Mouse (Mus musculus): ENCODE measurements around the gene Pex13. TPM values are rescaled to one million over a fixed set of nuclear protein-coding genes. Genes with fewer than 3 reads are reported as not detected.
"Not testable (repeated sequence)": the region's sequence is repeated elsewhere in the genome, so short reads cannot be mapped to it uniquely, and the experiment has no call there.

Pex13 gene
- polyA plus RNA-seq, 1 experiment from 2014 or later, result 36.6 TPM

DNA sequence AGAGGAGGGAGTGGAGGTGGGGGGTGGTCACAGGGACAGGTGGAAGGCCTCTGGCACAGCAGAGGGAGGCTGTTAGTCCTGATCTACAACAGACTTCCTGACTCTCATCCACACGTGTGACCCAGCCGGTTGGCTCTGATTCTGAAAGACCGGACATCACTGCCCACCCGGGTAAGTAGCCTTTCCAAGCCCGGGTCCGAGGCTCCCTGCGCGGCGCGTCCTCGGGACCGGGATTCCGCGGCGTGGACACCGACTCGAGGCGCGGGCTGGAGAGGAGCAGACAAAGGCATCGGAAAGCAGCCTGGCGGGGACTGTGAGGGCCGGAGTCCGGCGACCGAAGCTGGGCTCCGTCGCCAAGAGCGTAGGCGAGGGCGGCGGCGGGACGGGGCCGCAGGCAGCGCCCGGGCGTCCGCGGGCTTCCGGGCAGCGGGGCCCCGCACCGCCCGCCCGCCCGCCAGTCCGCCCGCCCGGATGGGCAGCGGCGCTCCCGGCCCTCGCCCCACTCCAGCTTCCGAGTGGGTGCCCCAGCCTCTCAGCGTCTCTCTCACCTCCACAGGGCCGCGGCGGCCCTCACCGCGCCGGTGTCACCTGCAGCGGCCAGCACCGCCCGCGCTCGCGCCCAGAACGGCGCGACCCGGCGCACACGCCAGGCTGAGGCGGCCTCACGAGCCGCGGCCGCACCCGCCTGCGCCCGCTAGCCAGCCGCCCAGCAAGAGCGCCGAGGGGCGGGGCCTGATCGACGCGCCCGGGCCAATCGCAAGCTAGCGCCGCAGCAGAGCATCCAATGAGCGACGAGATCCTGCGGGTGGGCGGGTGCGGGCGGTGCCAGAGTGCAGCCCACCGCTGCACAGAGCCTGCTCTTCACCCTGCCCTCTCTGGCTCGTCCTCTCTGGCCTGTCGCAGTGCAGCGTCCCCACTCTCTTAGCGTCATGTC lies 32.5 kb downstream of the Pex13 start, which contains the start of gene 0610010F05Rik:
Gene 0610010F05Rik, minus strand, starts transcription at position 695 of the 934 bp plus-strand sequence.
- peaks cover 7% of the 10 kb centered on the region for H3K4me1 ChIP-seq
- WGBS, result under 1% methylated on average over 102 of the region's 103 CpGs
- H3K9me3 ChIP-seq (replicated peaks), result no peaks in the 10 kb centered on the region
- DNase-seq (ENCODE audit: low spot score), result peak; percentile 94
- H3K27me3 ChIP-seq (ENCODE audit: low read depth, poor library complexity, severe bottlenecking), result no peaks in the 10 kb centered on the region
- peaks cover 16% of the 10 kb centered on the region for H3K36me3 ChIP-seq
- H3K27ac ChIP-seq, result peak within 1 kb of the TSS; percentile 96
- H3K4me3 ChIP-seq, result peak within 1 kb of the TSS; percentile 94

DNA sequence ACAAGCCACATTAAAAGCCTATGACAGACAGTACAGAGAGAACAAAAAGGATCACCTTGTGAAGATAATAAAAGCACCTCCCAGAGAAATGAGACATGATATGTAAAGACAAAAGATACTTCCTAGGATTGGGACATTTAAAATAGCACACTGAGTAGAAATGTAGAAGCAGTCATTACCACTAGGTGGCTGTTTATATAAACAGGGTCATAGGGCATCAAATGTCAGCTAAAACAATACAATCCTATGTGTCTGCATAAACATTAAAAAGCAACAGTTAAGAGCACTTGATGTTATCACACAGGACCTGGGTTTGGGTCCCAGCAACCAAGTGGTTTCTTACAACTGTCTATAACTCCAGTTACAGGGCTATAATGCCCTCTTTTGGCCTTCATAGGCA lies 35.1 kb downstream of the Pex13 start:
- Histone ChIP-seq H3K27ac (no peak overlapping the region), H3K27me3 (ENCODE audit: low read depth, poor library complexity, severe bottlenecking) (no peaks in the 10 kb centered on the region), H3K4me1 (peaks cover 7% of the 10 kb centered on the region), H3K36me3 (peaks cover 12% of the 10 kb centered on the region), H3K4me3 (no peak overlapping the region), H3K9me3 (replicated peaks) (no peaks in the 10 kb centered on the region)
- no peak for DNase-seq (ENCODE audit: low spot score)

DNA sequence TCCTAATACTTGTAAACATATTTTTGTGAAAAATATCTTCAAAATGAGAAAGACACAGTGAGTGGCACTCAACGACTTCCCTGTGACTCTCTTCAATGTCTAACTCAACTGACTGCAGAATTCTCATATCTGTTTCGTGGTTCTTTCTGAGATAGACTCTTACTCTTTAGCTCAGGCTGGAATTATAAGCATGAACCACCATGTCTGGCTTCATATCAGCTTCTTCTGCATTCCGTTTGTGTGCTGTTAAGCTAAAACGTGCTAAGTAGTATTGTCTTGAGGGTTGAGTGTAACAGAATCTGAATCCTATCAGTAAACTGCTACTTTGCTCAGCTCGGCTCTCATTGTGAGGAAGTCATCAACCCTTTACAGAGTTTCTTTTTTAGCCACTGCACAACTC lies 46.8 kb downstream of the Pex13 start:
- no peak overlapping the region for H3K27ac ChIP-seq
- 85% methylated on average over 5 of the region's 5 CpGs for WGBS
- no peaks in the 10 kb centered on the region for H3K4me1 ChIP-seq
- peaks cover 33% of the 10 kb centered on the region for H3K36me3 ChIP-seq
- no peaks in the 10 kb centered on the region for H3K9me3 ChIP-seq (replicated peaks)
- H3K4me3 ChIP-seq, result no peak overlapping the region
- DNase-seq (ENCODE audit: low spot score), result no peak
- no peaks in the 10 kb centered on the region for H3K27me3 ChIP-seq (ENCODE audit: low read depth, poor library complexity, severe bottlenecking)

DNA sequence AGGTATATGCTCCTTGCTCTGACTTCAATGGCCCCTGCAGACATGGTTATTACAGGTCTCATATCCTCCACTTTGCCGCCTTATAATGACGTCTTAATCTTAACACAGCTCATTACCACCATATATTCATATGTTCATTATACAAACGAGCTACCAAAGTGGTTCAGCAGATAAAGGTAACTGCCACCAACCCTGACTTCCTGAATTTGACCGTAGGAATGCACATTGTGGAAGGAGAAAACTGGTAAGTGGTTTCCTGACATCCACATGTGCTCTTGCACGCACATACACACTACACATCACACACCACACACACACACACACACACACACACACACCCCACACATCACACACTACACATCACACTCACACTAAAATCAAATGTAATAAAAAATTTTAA lies 51.2 kb downstream of the Pex13 start:
- Histone ChIP-seq H3K36me3 (peaks cover 39% of the 10 kb centered on the region), H3K9me3 (replicated peaks) (no peaks in the 10 kb centered on the region), H3K4me1 (no peaks in the 10 kb centered on the region), H3K27me3 (ENCODE audit: low read depth, poor library complexity, severe bottlenecking) (no peaks in the 10 kb centered on the region), H3K27ac (no peak overlapping the region), H3K4me3 (no peak overlapping the region)
- 86% methylated on average over 5 of the region's 5 CpGs for WGBS
- DNase-seq (ENCODE audit: low spot score), result no peak

DNA sequence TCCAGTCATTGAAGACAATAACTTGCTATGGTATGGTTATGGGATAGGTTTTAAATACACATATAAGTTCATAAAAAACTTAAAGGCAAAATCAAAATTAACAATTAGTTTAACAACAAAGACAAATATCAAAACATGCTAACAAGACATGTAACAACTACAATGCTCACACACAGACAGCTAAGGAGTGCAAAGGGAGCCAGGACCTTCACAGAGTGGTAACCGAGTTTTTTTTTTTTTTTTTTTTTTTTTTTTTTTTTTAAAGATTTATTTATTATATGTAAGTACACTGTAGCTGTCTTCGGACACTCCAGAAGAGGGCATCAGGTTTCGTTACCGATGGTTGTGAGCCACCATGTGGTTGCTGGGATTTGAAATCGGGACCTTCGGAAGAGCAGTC lies 58.5 kb downstream of the Pex13 start:
- peaks cover 67% of the 10 kb centered on the region for H3K36me3 ChIP-seq
- not testable (repeated sequence) for DNase-seq (ENCODE audit: low spot score); H3K27ac ChIP-seq; H3K9me3 ChIP-seq (replicated peaks); H3K27me3 ChIP-seq (ENCODE audit: low read depth, poor library complexity, severe bottlenecking); H3K4me1 ChIP-seq; H3K4me3 ChIP-seq
- WGBS, result 94% methylated on average over 6 of the region's 6 CpGs

Other genes with a start within 250 kb of the Pex13 start
- gene Ahsa2, start 167.9 kb downstream of the Pex13 start, polyA plus RNA-seq (2016; fragmentation: Nextera tagmentation; extraction: Ambion mirVana), result 127 and 134 TPM in 2 replicates
- not detected in 2 replicates for gene 1700093K21Rik, start 144.8 kb downstream of the Pex13 start, polyA plus RNA-seq (2016; fragmentation: Nextera tagmentation; extraction: Ambion mirVana)
- 29.8 and 32.7 TPM in 2 replicates for gene 0610010F05Rik, start 32.3 kb downstream of the Pex13 start, polyA plus RNA-seq (2016; fragmentation: Nextera tagmentation; extraction: Ambion mirVana)
- 28.9 and 30.3 TPM in 2 replicates for gene Pus10, start 285 bp downstream of the Pex13 start, polyA plus RNA-seq (2016; fragmentation: Nextera tagmentation; extraction: Ambion mirVana)
- gene Rel, start 105.0 kb upstream of the Pex13 start, polyA plus RNA-seq (2016; fragmentation: Nextera tagmentation; extraction: Ambion mirVana), result 0.94 and 0.96 TPM in 2 replicates
- gene Papolg, start 229.3 kb upstream of the Pex13 start, polyA plus RNA-seq (2016; fragmentation: Nextera tagmentation; extraction: Ambion mirVana), result 16.4 and 19.7 TPM in 2 replicates